Mouse (Mus musculus) myocyte (in vitro differentiated cells): Measurements from ENCODE around the gene Klrb1b. TPM values are rescaled to one million over a fixed set of nuclear protein-coding genes. Genes with fewer than 3 reads are reported as not detected.
"Not testable (repeated sequence)": the region's sequence is repeated elsewhere in the genome, so short reads cannot be mapped to it uniquely, and the experiment has no call there.

Experiments used
- H3K27me3 ChIP-seq: one replicate; pipeline ENCODE4 v1.6.1; 2011; ENCODE audit not compliant: control insufficient read depth, insufficient read depth, insufficient read length
- H3K36me3 ChIP-seq: one replicate; pipeline ENCODE4 v1.6.1; 2011; ENCODE audit not compliant: control insufficient read depth, insufficient read depth
- H3K4me2 ChIP-seq: one replicate; pipeline ENCODE4 v1.6.1; 2011; ENCODE audit warnings: low read depth, control low read depth
- H3K4me3 ChIP-seq: one replicate; pipeline ENCODE4 v1.5.1; 2011; ENCODE audit warnings: mild to moderate bottlenecking, control low read depth, moderate library complexity
- H3K79me2 ChIP-seq: one replicate; pipeline ENCODE4 v1.6.1; 2011; ENCODE audit not compliant: control insufficient read depth, insufficient read depth
- H3ac ChIP-seq: one replicate; pipeline ENCODE4 v1.6.1; 2011; ENCODE audit not compliant: control insufficient read depth, insufficient read length
- CEBPB ChIP-seq: IDR thresholded peaks from 2 replicates; pipeline ENCODE4 v1.6.1; 2011; ENCODE audit warnings: mild to moderate bottlenecking, moderate library complexity; ENCODE audit not compliant: poor library complexity, insufficient read depth, severe bottlenecking
- E2F4 ChIP-seq: IDR thresholded peaks from one replicate; pipeline ENCODE4 v1.6.1; 2011; ENCODE audit warnings: mild to moderate bottlenecking, control low read depth, moderate library complexity; ENCODE audit not compliant: insufficient read depth
- MAX ChIP-seq: IDR thresholded peaks from one replicate; pipeline ENCODE4 v1.6.1; 2011; ENCODE audit warnings: low read depth, mild to moderate bottlenecking, control low read depth
- MYOD1 ChIP-seq, 3 experiments: IDR thresholded peaks; one replicate each; pipeline ENCODE4 v1.6.1; 2011; ENCODE audit warnings: control low read depth in 2 of 3, low read depth in 2 of 3, mild to moderate bottlenecking in 2 of 3, moderate library complexity in 1 of 3; ENCODE audit not compliant: insufficient read length in 2 of 3, control insufficient read depth in 1 of 3
- MYOG ChIP-seq, 3 experiments: IDR thresholded peaks; one replicate each; pipeline ENCODE4 v1.6.1; 2011; ENCODE audit warnings: control low read depth in 2 of 3, low read depth in 2 of 3, mild to moderate bottlenecking in 2 of 3; ENCODE audit not compliant: insufficient read length in 2 of 3, control insufficient read depth in 1 of 3, insufficient read depth in 1 of 3
- POLR2A ChIP-seq: IDR thresholded peaks from one replicate; pipeline ENCODE4 v1.6.1; 2011; ENCODE audit warnings: low read depth, mild to moderate bottlenecking, control low read depth, moderate library complexity; ENCODE audit not compliant: insufficient read length
- POLR2AphosphoS2 ChIP-seq: IDR thresholded peaks from one replicate; pipeline ENCODE4 v1.6.1; 2011; ENCODE audit warnings: low read depth, control low read depth; ENCODE audit not compliant: insufficient read length
- REST ChIP-seq: IDR thresholded peaks from one replicate; pipeline ENCODE4 v1.6.1; 2011; ENCODE audit warnings: mild to moderate bottlenecking, control low read depth, moderate library complexity; ENCODE audit not compliant: insufficient read depth, insufficient read length
- SRF ChIP-seq: IDR thresholded peaks from one replicate; pipeline ENCODE4 v1.6.1; 2011; ENCODE audit warnings: low read depth; ENCODE audit not compliant: control insufficient read depth, insufficient read length
- TCF12 ChIP-seq: IDR thresholded peaks from one replicate; pipeline ENCODE4 v1.6.1; 2011; ENCODE audit warnings: mild to moderate bottlenecking, control low read depth; ENCODE audit not compliant: poor library complexity, insufficient read depth, severe bottlenecking
- TCF3 ChIP-seq: IDR thresholded peaks from one replicate; pipeline ENCODE4 v1.6.1; 2011; ENCODE audit warnings: low read depth, control low read depth; ENCODE audit not compliant: insufficient read length
- USF1 ChIP-seq: IDR thresholded peaks from one replicate; pipeline ENCODE4 v1.6.1; 2011; ENCODE audit warnings: low read depth, mild to moderate bottlenecking, control low read depth, moderate library complexity
- polyA plus RNA-seq: library from polyadenylated mRNA; unstranded; fragments of >200 nt; fragmentation: generic; extraction: Trizol; gene quantifications from one replicate; pipeline ENCODE4 v1.2.1, GENCODE M21; 2012; ENCODE audit warnings: missing spikeins

Klrb1b gene
- polyA plus RNA-seq, 1 experiment, result not detected

GRCm38 (mm10) chr6:128769481-128770253 is 56.5 kb downstream of the Klrb1b start:
- no peak overlapping the region for H3K4me2 ChIP-seq

GRCm38 (mm10) chr6:128768047-128768446 is 58.1 kb downstream of the Klrb1b start:
- H3ac ChIP-seq, result no peak overlapping the region
- H3K36me3 ChIP-seq, result no peaks in the 10 kb centered on the region
- H3K27me3 ChIP-seq, result no peaks in the 10 kb centered on the region
- H3K79me2 ChIP-seq, result no peaks in the 10 kb centered on the region
- peak overlapping the region; percentile 40 for H3K4me2 ChIP-seq
- no peak overlapping the region for H3K4me3 ChIP-seq
- TF ChIP-seq CEBPB (peak; percentile 91), POLR2A (no peak), MYOG (IDR thresholded peaks at IDR 0.05; ENCODE audit: control insufficient read depth in 1 of 3, insufficient read depth in 1 of 3, insufficient read length in 2 of 3, low read depth in 2 of 3) (no peak)

More at GRCm38 (mm10) chr6:128769481-128770253, 56.5 kb downstream of the Klrb1b start:
- Histone ChIP-seq H3ac (no peak overlapping the region), H3K36me3 (no peaks in the 10 kb centered on the region), H3K27me3 (no peaks in the 10 kb centered on the region), H3K79me2 (no peaks in the 10 kb centered on the region), H3K4me3 (no peak overlapping the region)
- TF ChIP-seq TCF12 (no peak), TCF3 (no peak), USF1 (no peak), MYOG (IDR thresholded peaks at IDR 0.05; ENCODE audit: control insufficient read depth in 1 of 3, insufficient read depth in 1 of 3, insufficient read length in 2 of 3, low read depth in 2 of 3) (no peak), E2F4 (no peak), MYOD1 (IDR thresholded peaks at IDR 0.05; ENCODE audit: control insufficient read depth in 1 of 3, insufficient read length in 2 of 3, low read depth in 2 of 3) (no peak), CEBPB (no peak), REST (no peak), POLR2AphosphoS2 (no peak), POLR2A (no peak), MAX (no peak), SRF (no peak)

- not testable (repeated sequence) for H3K79me2 ChIP-seq, H3ac ChIP-seq, H3K4me2 ChIP-seq, H3K4me3 ChIP-seq, H3K27me3 ChIP-seq, H3K36me3 ChIP-seq
These were observed 59.5 kb downstream of the Klrb1b start for GRCm38 (mm10) chr6:128766486-128767254.

- H3K36me3 ChIP-seq, result no peaks in the 10 kb centered on the region
- no peak overlapping the region for H3K4me3 ChIP-seq
- H3K4me2 ChIP-seq, result peak overlapping the region; percentile 53
- H3K79me2 ChIP-seq, result no peaks in the 10 kb centered on the region
- TF ChIP-seq TCF3, result no peak
- no peak for TF ChIP-seq POLR2A
- no peak for TF ChIP-seq MYOD1 (IDR thresholded peaks at IDR 0.05; ENCODE audit: control insufficient read depth in 1 of 3, insufficient read length in 2 of 3, low read depth in 2 of 3)
- TF ChIP-seq SRF, result no peak
- no peak for TF ChIP-seq REST
- TF ChIP-seq MAX, result no peak
- TF ChIP-seq MYOG (IDR thresholded peaks at IDR 0.05; ENCODE audit: control insufficient read depth in 1 of 3, insufficient read depth in 1 of 3, insufficient read length in 2 of 3, low read depth in 2 of 3), result no peak
- H3K27me3 ChIP-seq, result no peaks in the 10 kb centered on the region
- no peak overlapping the region for H3ac ChIP-seq
These were observed 60.9 kb downstream of the Klrb1b start for GRCm38 (mm10) chr6:128765211-128765610.

GRCm38 (mm10) chr6:128764598-128764997 is 61.5 kb downstream of the Klrb1b start:
- Histone ChIP-seq H3K27me3 (no peaks in the 10 kb centered on the region), H3K36me3 (no peaks in the 10 kb centered on the region), H3K4me2 (peak overlapping the region; percentile 69), H3K79me2 (no peaks in the 10 kb centered on the region), H3K4me3 (peak overlapping the region; percentile 11), H3ac (no peak overlapping the region)
- no peak for TF ChIP-seq MYOG (IDR thresholded peaks at IDR 0.05; ENCODE audit: control insufficient read depth in 1 of 3, insufficient read depth in 1 of 3, insufficient read length in 2 of 3, low read depth in 2 of 3)
- TF ChIP-seq MAX, result no peak
- no peak for TF ChIP-seq REST
- TF ChIP-seq TCF12, result no peak
- TF ChIP-seq MYOD1 (IDR thresholded peaks at IDR 0.05; ENCODE audit: control insufficient read depth in 1 of 3, insufficient read length in 2 of 3, low read depth in 2 of 3), result no peak
- TF ChIP-seq POLR2AphosphoS2, result no peak
- TF ChIP-seq TCF3, result no peak
- TF ChIP-seq USF1, result no peak
- no peak for TF ChIP-seq SRF
